Mouse (Mus musculus) testis, adult 2 months (tissue): ENCODE data around the gene Cacna2d1.

Source experiments
- CTCF ChIP-seq: fragments of 200-500 bp; IDR thresholded peaks from 2 replicates; pipeline ENCODE4 v1.5.1; 2012; ENCODE audit warnings: low read depth, mild to moderate bottlenecking, inconsistent platforms, low read length, moderate library complexity; ENCODE audit not compliant: control insufficient read depth, insufficient read depth, insufficient replicate concordance
- POLR2A ChIP-seq: fragments of 200-500 bp; IDR thresholded peaks from 2 replicates; pipeline ENCODE4 v1.6.1; 2012; ENCODE audit warnings: low read depth, mild to moderate bottlenecking, inconsistent platforms, low read length, moderate library complexity; ENCODE audit not compliant: control insufficient read depth

- TF ChIP-seq CTCF (no peak), POLR2A (no peak)
Measured at GRCm38 (mm10) chr5:16166868-16167267, 232.4 kb downstream of the Cacna2d1 start.
